Mouse (Mus musculus): ENCODE results near the gene Vrk3.
"Not testable (repeated sequence)": the region's sequence is repeated elsewhere in the genome, so short reads cannot be mapped to it uniquely, and the experiment has no call there.

Gene Vrk3

DNA sequence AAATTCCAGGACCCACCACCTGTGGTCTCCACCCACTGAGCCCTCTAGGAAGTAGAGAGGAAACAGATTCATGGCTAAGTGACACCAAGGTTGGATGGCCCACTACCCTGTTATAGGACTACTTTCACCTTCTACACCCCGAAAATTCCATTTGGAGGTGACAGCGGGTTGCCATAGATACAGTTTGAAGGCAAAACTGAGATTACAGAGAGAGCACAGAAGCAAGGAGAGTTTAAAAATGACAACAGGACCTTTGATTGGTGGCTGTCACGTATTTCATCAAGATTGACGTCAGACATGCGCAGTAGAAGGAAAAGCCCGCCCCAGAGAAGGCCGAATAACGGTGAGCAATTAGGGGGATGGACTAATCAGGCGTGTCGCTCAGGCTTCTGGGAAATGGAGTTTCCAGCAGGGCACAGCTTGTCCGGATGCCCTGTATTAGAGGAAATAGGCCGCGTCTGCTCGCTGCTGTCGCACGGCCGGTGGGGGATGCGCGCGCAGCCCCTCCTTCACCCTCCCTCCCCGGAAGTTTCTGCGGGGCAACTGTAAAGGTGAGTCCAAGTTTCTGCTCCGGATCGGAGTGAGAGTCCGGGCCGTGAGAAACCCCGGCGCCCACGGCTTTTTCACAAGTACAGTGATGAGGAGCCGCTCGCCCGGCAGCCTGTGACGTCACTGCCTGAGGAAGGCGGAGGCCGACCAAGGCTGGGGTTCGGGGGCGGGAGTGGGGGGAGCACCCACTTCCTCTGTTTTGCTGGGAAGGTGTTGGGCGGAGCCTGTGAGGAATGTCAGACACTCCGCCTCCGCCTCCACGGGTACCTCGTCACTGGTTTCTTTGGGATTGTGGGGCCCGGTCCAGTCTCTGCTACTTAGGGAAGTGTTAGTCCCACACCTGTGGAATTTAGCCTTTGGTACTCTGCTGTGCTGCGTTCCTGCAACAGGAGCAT is at the start of gene Vrk3:
Gene Vrk3 (plus strand): TSS at position 313 of the 944 bp plus-strand sequence.
- in situ Hi-C loops (cut with MboI; ENCODE audit: low pct_unique_long_range_greater_than_20kb in 1 of 2, low sequenced_read_pairs in 2 of 2, unreplicated experiment in 1 of 2): no loop called here

DNA sequence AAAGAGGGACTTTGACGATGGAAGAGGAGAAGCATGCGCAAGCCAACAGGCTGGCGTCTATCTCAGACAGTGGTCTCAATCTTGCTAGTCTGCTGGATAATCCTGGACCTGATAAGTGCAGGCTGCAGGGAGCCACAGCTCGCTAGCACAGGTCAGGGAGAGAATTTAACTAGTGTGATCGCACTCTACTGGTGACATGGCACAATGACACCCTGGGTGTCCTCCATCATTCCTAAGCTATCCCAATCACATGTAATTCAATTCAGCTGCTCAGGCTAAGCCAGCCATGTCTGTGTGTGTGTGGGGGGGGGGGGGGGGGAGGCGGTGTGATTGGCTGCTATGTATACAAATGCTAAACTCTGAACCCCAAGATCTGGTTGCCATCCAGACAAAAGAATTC is 46.3 kb upstream of the Vrk3 start:
- in situ Hi-C loops (cut with MboI; ENCODE audit: low pct_unique_long_range_greater_than_20kb in 1 of 2, low sequenced_read_pairs in 2 of 2, unreplicated experiment in 1 of 2): loop anchor here (5.0 kb wide), 1 partner anchor 35 kb away; no protein-coding TSS in a partner anchor

DNA sequence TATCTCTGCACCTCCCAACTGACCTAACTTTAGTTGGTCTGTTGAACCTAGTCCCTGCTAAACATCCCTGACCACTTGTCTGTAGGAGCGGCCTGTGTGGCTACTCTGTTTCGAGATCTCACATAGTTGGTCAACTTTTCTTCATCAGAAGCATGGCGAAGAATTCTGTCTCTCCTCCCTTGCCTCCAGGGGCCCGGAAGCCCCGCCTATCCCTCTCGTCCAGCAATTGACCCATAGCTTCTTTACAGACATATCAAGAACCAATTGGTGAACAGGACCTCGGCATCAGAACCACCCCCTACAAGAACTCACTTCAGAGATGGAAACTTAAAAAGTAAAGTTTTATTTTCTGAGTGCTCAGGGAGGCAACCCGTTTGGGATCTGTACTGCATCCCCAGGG is 45.2 kb upstream of the Vrk3 start:
- in situ Hi-C loops (cut with MboI; ENCODE audit: low pct_unique_long_range_greater_than_20kb in 1 of 2, low sequenced_read_pairs in 2 of 2, unreplicated experiment in 1 of 2): loop anchor here (5.0 kb wide), 1 partner anchor 36 kb away; no protein-coding TSS in a partner anchor

DNA sequence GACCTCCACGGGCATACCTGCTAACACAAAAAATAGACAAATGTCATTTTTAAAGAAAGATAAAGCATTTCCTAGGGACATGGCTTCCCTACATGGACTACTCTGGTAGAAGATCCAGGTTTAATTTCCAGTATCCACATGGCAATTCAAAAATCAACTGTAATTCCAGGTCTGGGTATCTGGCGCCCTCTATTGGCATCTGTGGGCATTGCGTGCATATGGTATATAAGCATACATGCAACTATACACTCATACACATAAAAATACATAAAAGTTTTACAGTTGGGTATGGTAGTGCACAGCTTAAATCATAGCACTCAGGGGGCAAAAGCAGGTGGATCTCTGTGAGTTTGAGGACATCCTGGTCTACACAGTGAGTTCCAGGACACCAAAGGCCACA is 43.9 kb upstream of the Vrk3 start:
- in situ Hi-C loops (cut with MboI; ENCODE audit: low pct_unique_long_range_greater_than_20kb in 1 of 2, low sequenced_read_pairs in 2 of 2, unreplicated experiment in 1 of 2): loop anchor here (5.0 kb wide), 1 partner anchor 37 kb away; no protein-coding TSS in a partner anchor

DNA sequence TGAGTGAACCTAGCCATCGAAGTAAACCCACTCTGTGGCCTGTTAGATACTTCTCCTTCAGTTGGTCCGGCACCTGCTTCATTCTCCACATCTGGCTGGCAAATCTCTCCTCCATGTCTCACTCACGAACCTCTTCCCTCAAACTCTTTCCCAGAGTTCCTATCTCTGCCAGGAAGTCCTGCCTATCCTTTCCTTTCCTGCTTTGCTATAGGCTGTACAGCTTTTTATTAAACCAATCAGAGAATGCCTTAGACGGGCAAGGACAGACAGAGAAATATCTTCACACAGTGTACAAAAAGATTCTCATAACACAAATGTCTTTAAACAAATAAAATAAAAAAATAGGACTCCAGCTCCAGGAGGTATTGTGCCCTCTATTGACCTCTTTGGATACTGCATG is 43.1 kb upstream of the Vrk3 start:
- in situ Hi-C loops (cut with MboI; ENCODE audit: low pct_unique_long_range_greater_than_20kb in 1 of 2, low sequenced_read_pairs in 2 of 2, unreplicated experiment in 1 of 2): no loop called here

DNA sequence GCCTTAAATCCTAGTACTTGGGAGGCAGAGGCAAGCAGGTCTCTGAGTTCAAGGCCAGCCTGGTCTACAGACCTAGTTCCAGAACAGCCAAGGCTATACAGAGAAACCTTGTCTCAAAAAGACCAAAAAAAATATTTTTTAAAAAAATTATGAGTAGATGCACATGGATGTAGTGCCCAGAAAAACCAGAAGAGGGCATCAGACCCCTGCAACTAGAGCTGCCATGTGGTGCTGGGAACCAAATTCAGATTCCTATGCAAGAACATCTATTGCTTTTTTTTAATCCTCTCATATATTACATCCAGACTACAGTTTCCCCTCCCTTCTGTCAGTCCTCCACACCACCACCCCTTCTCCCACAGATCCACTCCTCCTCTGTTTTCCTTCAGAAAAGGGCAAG is 41.9 kb upstream of the Vrk3 start:
- in situ Hi-C loops (cut with MboI; ENCODE audit: low pct_unique_long_range_greater_than_20kb in 1 of 2, low sequenced_read_pairs in 2 of 2, unreplicated experiment in 1 of 2): no loop called here

DNA sequence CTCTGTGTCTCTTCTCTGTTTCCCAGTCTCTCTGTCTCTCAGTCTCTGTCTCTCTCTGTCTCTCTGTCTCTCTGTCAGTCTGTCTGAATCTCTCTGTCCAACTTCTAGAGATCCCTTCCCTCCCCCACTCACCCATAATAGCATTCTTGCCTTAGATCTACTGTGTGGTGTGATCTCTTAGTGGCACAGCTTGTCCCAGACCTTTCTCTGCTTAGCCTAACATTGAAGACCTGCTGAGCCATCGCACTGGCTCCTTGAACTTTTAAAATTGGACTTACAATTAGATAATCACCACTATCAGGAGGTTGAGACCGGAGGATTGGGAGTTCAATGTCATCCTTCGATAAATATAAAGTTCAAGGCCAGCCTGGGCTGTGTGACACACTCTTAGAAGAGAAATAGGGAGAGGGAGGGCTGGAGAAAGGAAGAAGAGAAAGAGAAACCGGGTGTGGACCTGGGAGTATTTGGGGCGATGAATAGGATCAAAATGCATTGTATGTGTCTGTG is 41.0 kb upstream of the Vrk3 start:
- in situ Hi-C loops (cut with MboI; ENCODE audit: low pct_unique_long_range_greater_than_20kb in 1 of 2, low sequenced_read_pairs in 2 of 2, unreplicated experiment in 1 of 2): no loop called here

DNA sequence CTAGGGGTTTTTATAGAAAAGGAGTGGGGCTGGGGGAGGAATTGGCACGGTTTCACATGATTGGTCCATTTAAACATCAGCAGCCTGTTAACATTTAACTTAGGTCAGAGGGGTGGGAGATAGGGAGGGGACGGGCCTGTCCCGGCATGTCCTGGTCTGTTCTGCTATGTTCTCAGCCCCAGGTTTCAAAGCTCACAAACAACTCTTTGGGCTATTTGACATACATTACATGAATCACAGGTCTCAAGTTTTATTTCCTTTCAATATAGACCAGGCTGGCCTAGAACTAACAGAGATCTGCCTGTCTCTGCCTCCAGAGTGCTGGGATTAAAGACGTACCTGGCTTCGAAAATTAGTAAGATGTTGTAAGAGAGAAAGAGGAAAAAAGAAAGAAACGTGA is 40.1 kb upstream of the Vrk3 start:
- in situ Hi-C loops (cut with MboI; ENCODE audit: low pct_unique_long_range_greater_than_20kb in 1 of 2, low sequenced_read_pairs in 2 of 2, unreplicated experiment in 1 of 2): not testable (repeated sequence)

DNA sequence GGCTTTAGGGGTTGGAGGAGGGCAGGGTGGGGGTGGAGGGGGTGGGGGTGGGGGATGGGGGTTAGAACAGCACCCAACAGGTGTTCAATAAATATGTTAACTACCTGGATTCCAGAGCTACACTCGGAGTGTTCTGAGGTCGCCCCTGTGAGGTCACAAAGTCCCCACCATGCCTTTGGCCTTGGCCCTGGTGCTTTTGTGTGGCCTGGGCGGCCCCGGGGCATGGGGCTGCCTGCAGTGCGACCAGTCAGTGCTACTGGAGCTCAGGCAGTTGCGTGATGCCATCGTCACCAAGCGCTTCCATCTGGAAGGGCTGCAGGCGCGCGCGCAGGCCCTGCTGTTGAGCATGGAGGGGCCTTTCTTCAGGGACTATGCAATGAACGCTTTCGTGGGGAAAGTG is 39.6 kb upstream of the Vrk3 start, which contains the start of gene Izumo2:
Gene Izumo2 (plus strand): TSS at position 169 of the 400 bp plus-strand sequence.
- in situ Hi-C loops (cut with MboI; ENCODE audit: low pct_unique_long_range_greater_than_20kb in 1 of 2, low sequenced_read_pairs in 2 of 2, unreplicated experiment in 1 of 2): no loop called here

DNA sequence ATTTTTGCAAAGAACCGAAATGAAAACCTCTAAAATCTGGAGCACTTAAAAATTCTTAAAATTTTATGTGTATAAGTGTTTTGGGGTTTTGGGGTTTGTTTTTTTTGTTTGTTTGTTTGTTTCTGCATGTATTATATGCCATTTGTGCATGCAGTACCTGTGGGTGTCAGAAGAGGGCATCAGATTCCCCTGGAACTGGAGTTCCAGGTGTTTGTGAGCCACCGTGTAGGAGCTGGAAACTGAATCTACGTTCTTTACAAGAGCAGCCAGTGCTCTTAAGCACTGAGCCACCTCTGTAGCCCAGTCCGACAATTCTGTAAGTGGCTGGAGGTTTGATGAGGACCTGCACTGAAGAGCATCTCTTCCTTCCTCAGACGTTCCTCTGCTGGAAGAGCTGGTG is 38.3 kb upstream of the Vrk3 start:
- in situ Hi-C loops (cut with MboI; ENCODE audit: low pct_unique_long_range_greater_than_20kb in 1 of 2, low sequenced_read_pairs in 2 of 2, unreplicated experiment in 1 of 2): no loop called here

DNA sequence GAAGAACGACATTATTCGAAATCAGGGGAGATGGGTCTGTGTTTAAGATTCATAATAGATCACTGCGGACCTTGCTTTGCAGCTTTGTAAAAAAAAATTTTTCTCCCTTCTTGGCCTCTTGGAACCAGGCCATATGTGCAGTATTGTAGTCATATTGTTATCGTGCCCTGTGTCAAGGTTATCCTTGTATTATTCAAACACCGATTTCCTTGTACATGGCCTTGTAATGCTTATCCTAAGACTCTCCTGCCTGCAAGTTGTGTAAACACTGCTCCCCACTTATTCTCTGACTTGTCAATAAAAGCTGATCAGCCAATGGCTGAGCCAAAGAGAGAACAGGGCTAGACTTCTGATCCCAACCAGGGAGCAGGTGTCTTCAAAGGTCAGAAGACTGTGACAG is 26.2 kb upstream of the Vrk3 start:
- in situ Hi-C loops (cut with MboI; ENCODE audit: low pct_unique_long_range_greater_than_20kb in 1 of 2, low sequenced_read_pairs in 2 of 2, unreplicated experiment in 1 of 2): loop anchor here in 1 of 2 experiments (10.0 kb wide), 1 partner anchor 233 kb away; no protein-coding TSS in a partner anchor

DNA sequence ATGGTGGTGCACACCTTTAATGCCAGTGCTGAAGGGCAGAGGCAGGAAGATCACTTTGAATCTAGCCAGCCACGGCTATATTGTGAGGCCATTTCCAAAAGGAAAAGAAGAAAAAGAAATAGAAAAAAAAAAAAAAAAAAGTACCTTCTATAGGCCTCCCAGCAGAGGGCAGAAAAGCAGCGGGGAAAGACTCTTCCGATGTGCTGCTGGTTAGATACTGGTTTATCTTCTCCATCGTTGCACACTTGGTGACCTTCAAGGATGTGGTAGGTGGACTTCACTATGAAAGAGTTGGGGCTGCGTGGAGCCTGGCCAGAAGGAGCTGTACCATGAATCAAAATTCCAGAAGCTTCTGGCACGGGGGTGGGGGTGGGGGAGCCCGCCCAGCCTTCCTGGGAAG is 23.9 kb upstream of the Vrk3 start:
- in situ Hi-C loops (cut with MboI; ENCODE audit: low pct_unique_long_range_greater_than_20kb in 1 of 2, low sequenced_read_pairs in 2 of 2, unreplicated experiment in 1 of 2): loop anchor here in 1 of 2 experiments (10.0 kb wide), 1 partner anchor 230 kb away; no protein-coding TSS in a partner anchor

DNA sequence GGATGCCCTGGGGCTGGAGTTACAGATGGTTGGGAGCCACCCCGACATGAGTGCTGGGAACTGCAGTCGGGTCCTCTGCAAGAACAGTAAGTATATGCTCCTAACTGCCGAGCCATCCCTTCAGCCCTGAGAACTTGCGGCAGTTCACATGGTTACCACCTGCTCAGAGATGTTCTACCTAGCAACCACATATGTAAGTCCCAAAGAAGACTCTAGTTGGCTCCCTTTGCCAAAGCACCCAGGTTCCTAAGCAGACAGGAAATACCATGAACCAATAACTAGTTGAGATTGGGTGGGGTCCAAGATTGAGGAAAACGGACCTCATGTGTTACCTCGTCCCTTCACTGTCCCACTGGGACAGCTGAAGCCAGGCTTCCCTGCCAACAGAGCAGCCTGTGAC is 21.9 kb upstream of the Vrk3 start:
- in situ Hi-C loops (cut with MboI; ENCODE audit: low pct_unique_long_range_greater_than_20kb in 1 of 2, low sequenced_read_pairs in 2 of 2, unreplicated experiment in 1 of 2): loop anchor here in 1 of 2 experiments (10.0 kb wide), 1 partner anchor 228 kb away; no protein-coding TSS in a partner anchor

DNA sequence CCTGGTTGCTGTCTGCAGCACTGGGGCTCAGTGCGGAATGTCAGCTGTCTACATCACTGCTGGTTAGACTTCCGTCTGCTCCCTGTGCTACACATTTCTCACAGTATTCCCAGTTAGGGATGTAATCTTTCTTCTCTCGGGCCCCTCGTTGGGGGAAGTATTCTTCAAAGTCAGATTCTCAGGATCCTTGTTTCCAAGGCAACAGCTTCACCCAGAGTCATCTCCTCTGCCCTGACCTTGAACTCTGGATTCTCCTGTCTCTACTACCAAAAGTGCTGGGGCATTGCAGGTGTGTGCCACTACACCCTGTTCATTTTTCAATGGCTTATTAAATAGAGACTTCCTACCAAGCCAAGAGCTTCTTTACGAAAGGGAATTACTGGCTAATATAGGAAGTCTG is 21.1 kb upstream of the Vrk3 start:
- in situ Hi-C loops (cut with MboI; ENCODE audit: low pct_unique_long_range_greater_than_20kb in 1 of 2, low sequenced_read_pairs in 2 of 2, unreplicated experiment in 1 of 2): loop anchor here in 1 of 2 experiments (10.0 kb wide), 1 partner anchor 228 kb away; no protein-coding TSS in a partner anchor

DNA sequence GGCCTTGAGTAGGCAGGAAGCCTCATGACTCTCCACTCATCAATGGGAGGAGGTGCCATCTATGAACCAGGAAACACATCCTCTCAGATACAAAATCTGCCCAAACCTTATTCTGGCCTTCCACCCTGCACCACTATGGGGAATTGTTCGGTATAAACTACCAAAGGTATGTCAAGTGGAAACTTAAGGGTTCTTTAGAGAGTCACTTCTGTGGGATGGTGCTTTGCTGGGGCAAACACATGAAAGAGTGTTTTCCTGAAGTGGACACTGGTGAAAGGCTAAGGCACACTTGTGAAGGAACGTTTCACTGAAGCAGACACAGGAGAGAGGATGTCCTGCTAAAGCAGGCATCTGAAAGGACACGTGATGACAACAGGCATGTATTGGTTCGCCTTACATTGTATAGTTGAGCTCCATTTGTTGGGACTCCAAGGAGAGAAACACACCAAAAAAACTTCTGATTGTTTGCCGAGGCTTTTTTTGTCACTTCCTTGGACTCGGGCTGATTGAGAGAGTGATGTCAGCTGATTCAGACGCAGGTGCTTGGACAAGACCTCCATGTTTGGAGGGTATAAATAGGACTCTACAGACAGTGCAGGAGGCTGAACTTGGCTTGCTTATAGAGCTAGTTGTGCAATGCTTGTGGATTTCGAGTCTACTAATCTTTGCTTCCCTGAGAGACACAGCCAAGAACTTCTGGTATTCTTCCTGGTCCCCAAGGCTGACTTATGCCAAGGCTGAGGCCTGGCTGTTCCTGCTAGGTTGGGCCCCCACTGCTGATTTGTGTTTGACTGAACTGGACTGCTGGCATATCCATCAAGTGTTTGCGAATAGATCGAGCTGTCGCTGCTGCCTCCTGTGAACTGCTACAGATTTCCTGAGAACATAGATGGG is 19.9 kb upstream of the Vrk3 start:
- in situ Hi-C loops (cut with MboI; ENCODE audit: low pct_unique_long_range_greater_than_20kb in 1 of 2, low sequenced_read_pairs in 2 of 2, unreplicated experiment in 1 of 2): loop anchor here in 1 of 2 experiments (10.0 kb wide), 1 partner anchor 226 kb away; no protein-coding TSS in a partner anchor

DNA sequence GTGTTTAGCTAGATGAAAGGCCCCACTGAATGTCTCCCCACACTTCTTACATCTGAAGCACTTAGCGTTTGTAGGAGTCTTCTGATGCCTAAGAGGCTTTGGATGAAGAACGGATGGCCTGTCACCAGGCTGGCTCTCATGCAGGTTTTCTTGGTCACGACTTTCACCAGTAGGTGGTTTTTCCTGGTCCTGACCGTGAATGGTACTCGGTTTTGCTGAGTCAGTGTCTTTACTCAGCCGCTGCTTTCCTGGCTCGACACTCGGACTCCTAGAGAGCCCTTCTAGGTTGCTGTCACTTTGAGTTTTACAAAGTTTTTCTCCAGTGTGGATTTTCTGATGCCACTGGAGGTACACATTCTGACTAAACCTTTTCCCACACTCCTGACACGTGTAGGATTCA is 14.5 kb upstream of the Vrk3 start:
- in situ Hi-C loops (cut with MboI; ENCODE audit: low pct_unique_long_range_greater_than_20kb in 1 of 2, low sequenced_read_pairs in 2 of 2, unreplicated experiment in 1 of 2): no loop called here

DNA sequence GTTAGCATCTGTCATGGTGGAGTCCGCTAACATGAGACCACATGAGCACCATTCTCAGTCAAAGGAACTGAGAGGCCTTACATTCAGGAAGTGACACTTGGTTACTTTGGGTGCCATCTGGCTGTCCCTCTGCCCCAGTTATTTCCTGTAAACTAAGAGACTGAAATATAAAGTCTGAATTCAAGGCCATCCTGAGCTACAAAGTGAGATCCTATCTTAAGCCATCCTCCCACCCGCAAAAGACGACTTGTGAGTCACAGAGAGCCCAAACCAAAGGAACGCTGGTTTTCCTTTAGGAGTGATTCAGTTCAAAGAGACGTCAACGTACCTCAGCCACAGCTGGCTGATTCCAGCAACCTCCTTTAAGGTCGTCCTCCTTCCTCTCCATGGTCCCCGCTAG is 6.9 kb upstream of the Vrk3 start:
- in situ Hi-C loops (cut with MboI; ENCODE audit: low pct_unique_long_range_greater_than_20kb in 1 of 2, low sequenced_read_pairs in 2 of 2, unreplicated experiment in 1 of 2): no loop called here

DNA sequence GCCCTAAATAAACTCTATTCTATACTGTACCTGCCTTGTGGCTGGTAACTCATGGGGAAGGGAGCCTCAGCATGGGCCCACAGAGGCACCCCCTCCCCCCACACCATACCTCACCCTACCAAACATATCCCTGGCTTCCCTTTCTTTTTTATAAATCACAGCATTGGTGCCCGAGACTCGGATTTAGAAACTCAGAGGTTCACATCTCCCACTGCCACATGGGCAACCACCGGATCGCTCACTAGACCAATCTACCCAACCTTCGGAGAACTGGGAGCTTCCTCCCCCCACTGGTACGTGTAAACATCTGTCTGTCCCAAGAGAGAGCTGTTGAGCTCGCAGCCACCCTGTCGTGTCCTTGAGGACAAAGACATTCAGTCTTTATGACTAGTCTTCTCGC is 3.9 kb upstream of the Vrk3 start:
- in situ Hi-C loops (cut with MboI; ENCODE audit: low pct_unique_long_range_greater_than_20kb in 1 of 2, low sequenced_read_pairs in 2 of 2, unreplicated experiment in 1 of 2): no loop called here

DNA sequence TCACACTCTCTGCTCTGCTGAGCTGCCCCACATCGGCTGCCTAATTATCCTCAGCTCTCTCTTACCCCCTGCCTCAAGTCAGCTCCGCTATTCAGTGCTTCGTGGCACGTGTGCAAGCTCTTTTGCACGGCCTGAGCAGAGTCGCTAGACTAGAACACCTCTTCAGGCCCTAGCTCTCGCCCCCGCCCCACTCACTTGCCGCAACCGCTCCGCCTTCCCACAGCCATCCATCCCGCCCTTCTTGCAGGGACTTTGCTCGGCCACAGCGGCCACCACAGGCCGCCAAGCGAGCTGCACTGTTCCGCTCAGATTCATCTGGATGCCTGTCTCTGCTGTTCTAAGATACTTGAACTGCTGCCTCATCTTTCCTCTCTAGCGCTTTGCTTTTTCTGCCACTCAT is 3.1 kb upstream of the Vrk3 start:
- in situ Hi-C loops (cut with MboI; ENCODE audit: low pct_unique_long_range_greater_than_20kb in 1 of 2, low sequenced_read_pairs in 2 of 2, unreplicated experiment in 1 of 2): no loop called here

All from mouse embryonic stem cell (cell line).